Mouse (Mus musculus): ENCODE results near the gene Grid2. TPM values are rescaled to one million over a fixed set of nuclear protein-coding genes. Genes with fewer than 3 reads are reported as not detected.
"Not testable (repeated sequence)": the region's sequence is repeated elsewhere in the genome, so short reads cannot be mapped to it uniquely, and the experiment has no call there.

Grid2 gene
- not detected in 2 replicates for total RNA-seq (2015)
- total RNA-seq (2017), result not detected in 2 replicates

DNA sequence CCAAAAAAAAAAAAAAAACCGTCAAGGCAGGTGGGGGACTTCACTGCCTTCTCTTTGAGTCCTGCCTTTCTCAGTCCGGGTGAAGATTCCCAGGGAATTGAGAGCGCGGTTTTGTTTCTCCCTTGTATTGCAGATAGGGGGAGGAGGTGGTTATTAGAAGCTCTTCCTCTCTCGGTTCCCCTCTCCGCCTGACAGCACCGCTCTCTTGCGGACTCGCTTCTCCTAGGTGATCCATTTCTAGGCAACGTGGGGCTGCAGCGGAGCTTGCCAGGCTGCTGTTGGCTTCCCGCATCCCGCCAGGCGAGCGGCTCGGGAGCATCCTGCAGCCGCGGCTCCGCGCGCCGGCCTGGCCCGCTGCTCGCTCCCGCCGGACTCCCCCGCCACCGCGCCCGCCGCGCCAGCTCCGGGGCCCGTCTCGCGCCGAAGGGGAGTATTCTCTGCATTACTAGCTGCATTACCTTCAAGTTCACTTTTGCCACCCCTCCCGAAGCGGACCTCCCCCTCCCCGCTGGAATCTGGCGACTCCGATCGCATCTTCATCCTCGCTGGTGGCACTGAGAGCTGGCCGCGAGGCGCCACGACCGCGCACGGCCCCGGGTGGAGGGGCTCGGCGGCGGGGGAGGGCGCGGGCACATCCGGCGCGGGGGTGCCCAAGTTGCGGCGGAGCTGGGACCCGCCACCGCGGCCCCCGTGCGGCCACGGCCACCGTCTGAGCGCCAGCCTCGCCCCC is at the start of gene Grid2:
Grid2 (plus strand) TSS at position 51 of the 730 bp plus-strand sequence.
- ATAC-seq (replicated peaks; ENCODE audit: poor library complexity), result peak; percentile 14; the same call in 1 of the 2 replicates

DNA sequence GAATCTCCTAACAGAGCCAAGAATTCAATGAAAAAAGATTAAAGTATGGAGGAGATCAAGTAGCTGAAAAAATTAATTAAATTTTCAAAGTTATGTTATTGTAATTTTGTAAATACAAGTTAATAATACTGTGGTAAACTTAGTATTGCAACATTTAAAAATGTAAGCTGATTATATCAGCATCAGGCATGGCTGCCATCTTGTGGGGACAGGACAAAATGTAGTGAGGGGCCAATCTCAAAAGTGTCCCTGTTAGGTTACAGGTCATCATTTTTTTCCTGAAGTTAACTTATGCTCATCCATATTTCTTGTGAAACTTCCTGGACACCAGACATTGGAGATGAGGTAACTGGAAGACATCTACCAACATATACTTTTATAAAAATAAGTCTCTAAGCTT is 4.9 kb upstream of the Grid2 start:
- ATAC-seq (replicated peaks; ENCODE audit: poor library complexity), result no peak

DNA sequence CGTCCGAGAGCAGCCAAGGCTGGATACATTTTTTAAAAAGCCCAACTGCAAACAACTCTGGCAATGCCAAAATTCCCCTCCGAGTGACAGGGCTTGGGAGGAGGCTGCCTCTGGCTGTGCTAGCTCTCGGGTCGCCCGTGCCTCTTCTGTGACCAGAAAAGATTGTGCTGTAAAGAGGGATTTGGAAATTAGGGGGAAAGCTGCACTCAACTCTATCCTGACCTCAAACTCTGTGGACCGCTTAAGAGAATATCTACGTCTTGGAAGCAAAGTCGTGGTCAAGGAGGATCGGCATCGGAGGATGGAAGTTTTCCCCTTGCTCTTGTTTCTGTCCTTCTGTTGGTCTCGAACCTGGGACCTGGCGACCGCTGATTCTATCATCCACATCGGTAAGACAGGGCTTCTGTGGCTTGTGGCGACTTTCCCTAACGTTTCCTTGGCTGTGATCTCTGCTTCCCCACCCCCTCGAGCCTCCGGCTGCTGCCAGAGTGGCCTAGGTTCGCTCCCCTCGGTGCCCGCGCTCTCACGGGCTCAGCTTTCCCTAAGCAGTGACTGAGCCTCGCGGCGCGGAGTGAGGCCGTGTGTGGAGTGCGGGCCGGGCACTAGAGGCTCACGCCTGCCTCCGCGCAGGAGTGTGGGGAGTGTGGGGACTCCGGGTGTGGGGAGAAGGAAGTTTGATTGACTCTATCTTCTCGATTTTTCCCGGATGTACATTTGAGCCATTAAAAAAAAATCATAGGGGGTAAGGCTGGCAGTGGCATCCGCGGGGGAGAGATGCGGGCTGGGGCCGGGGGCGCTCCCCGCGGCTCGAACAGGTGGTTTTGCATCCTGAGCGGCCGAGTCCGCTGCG is 1.1 kb downstream of the Grid2 start:
- peak; percentile 26; the same call in 1 of the 2 replicates for ATAC-seq (replicated peaks; ENCODE audit: poor library complexity)

DNA sequence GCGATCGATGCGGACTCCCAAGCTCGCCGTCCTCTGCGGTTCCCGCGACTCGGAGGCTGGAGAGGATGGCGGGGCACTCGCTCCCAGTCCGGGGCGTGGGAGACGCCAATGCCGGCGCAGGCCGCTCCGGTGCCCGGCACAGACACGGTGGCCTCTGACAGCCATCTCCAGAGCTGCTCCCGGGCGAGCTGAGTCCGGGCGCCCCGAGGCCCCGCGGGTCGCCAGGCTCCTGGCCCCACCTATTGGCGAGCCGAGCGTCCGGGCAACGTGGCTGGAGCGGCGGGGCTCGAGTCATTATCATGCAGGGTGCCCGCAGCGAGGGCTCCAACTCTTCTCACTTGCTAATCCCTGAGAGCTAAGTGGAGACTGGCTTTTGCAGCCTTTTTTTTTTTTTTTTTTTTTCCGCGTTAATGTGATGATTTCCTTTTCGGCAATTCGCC is 1.8 kb downstream of the Grid2 start:
- ATAC-seq (replicated peaks; ENCODE audit: poor library complexity), result no peak

DNA sequence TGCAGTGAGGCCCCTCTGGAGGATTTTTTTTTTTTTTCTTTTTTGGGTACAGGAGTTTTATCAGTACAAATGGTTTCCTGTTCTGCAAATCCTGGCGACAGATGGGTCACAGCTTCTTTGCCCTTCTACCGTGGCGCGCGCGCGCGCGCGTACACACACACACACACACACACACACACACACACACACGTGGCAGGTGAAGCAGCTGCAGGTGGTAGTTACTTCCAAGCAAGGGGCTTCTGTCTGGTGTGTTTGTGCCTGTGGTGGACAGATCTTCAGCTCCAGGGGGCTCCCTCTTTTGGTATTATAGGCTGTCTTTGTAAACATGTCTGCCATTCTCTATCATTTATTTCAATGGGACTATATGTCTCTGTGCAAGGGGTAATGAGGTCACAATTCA is 2.2 kb downstream of the Grid2 start:
- ATAC-seq (replicated peaks; ENCODE audit: poor library complexity), result no peak

DNA sequence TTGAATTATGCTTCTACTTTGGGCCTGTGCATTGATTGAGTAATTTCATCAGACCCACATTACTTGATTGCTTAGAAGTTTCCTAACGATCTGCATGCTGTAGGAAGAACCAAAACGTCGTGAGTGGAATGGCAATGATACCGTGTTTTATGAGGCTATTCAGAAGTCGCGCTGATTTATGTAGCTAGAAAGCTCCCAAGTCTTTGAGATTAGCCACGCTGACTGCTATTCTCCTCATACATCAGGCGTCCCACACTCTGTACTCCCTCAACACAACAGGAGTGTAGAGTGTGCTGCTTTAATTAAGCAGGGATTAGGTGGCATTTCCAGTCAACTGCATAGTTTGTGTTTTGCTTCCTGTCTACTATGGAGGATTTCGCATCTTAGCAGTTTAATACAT is 4.1 kb downstream of the Grid2 start:
- ATAC-seq (replicated peaks; ENCODE audit: poor library complexity), result no peak

DNA sequence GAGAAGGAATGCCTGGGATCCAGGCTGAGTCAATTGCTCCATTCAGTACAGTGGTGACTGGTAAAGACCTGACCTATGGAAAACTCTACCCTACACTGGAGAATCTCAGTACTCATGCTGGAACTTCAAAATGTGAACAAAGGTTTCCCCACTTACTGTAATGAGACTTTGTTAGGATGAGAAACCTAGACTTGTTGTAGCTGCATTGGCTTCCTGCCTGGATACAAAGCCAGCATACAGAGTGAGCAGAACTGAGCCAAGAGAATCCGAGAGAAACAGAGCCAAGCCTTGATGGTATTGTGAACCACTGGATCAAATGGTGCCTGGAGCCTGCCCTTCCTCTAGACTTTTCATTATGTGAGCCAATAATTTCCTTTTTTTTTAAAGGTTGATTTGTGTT is 28.7 kb downstream of the Grid2 start:
- no peak for ATAC-seq (replicated peaks; ENCODE audit: poor library complexity)

DNA sequence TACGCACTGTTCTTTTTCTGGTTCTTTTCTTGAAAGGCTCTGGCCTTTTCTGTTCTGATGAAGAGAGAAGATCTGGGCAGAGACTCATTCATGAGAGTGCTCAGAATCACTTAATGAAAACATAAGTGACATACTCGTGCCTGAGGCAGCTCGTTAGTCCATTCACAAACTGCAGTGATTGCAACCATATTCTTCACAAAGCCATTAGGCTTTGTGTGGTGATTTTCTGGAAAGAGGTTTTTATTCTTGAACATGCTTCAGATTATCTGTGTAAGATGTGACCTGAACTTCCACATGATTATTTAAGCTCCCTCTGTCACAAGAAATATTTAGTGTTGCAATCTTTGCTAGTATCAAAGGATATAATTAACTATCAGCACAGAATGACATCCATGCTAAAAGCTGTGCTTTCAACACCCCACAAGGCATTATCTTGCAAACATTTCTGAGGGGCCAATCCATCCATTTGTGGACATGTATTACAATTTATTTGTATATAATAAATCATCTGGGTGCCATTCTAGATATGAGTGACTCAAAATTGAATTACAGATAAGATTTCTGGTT is 86.8 kb downstream of the Grid2 start:
- no peak for ATAC-seq (replicated peaks; ENCODE audit: poor library complexity)

DNA sequence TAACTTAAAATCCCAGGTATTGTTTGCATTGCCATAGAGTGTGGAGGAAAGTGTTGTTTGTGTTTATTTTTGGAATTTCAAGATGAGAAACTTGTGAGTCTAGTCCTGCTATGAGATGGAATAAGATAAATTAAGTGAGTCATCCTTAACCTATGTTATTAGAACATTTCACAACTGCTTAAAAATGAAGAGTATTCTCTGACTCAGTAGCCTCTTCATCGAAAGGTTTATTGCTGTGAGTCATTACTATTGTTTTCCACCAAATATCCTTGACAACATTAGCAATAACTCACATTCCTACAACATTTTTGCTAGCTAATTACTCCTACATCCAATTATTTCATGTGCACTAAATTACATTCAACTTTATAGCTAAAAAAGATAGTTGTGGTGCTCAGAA is 91.3 kb downstream of the Grid2 start:
- no peak for ATAC-seq (replicated peaks; ENCODE audit: poor library complexity)

DNA sequence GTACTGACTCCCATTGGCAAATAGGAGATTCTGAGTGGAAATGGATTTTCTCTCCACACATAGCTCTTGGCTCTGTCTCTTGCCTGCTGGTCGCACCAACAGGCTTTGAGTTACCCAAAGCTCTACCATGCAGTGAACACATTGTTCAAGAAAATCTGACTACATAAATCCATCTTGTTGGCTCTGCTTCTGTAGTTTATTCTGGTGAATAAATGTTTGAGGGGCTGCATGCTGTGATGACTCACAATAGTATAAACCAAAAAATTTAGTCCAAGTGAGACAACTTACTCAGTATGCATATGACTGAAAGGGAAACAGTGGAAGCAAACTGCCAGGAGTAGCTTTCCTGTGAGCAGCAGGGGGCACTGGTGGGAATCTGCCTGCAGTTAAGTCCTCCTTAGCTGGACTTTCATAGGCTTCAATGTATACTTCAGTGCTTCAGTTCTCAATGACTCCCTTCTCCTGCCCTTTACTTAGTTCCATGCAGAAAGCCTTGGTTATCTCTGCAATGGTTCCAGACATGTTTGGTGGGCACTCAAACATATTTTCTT is 125.5 kb downstream of the Grid2 start:
- ATAC-seq (replicated peaks; ENCODE audit: poor library complexity), result no peak

DNA sequence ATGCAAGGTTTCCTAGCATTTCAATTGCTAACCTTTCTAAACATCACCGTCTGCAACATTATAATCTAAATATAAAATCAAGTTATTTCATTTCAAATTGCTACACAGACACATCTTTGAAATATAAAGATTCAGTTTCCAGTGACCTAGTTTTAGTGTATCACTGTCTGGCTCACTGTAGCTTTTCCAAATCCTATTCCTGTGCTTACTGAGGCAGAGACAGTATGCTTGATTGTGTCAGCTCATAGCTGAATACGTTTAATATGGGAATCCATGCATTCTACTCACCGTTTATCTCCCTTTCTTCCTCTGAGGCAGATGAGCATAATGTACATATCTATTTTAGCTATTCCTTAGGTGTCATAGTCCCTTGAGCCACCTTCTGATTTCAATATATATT is 146.0 kb downstream of the Grid2 start:
- ATAC-seq (replicated peaks; ENCODE audit: poor library complexity), result no peak

DNA sequence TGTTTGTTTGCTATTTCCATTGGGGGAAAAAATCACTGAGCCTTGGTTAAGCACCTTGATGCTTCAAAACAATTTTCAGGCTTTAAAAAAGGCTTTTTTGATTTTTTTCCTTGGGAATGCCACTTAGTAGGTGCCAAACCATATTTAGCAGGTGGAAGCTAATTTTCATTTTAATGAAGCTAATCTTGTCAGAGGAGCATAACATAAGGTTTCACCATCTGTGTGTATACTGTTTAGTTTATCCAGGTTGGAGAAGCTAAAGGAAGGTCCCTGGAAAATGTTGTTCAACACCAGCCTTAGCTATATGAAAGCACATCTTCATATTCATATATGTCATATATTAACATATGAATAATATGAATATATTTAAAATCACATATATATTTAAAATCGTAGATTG is 161.9 kb downstream of the Grid2 start:
- ATAC-seq (replicated peaks; ENCODE audit: poor library complexity), result no peak

DNA sequence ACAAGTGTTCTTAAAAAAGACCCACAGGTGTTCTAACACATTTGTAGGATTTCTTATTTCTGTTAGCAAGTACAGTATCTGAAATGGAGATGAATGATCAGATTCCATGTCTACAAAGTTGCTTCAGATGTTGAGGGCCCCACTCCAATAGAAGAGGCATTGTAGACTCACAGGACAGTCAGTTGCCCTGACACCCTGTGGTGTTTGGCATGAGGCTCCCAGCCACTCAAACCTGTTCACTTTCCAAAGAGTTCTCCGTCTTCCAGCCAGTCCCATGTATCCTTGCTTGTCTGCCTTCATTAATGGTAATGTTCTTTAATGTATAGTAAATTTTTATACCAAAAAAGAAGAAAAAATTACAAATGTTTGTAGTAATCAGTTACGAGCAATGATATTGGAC is 177.1 kb downstream of the Grid2 start:
- no peak for ATAC-seq (replicated peaks; ENCODE audit: poor library complexity)

DNA sequence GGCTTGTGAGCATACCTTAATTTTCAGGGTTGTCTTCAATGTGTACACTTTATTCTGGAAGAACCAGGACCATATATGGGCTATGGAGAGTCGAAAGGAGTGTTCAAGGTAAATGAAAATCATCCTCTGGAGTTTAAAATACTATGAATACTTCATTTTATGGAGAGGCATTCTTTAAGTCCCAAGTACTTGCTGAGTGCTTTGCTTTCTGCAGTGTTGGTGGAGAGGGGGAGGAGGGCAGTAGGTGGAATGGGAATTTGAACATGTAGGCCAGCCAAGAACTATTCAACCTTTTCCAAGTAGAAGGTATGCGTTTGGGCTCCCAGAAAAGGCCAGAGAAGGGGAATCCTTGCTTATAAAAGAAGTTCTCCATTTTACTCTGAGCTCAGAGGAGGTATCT is 192.5 kb downstream of the Grid2 start:
- no peak for ATAC-seq (replicated peaks; ENCODE audit: poor library complexity)

DNA sequence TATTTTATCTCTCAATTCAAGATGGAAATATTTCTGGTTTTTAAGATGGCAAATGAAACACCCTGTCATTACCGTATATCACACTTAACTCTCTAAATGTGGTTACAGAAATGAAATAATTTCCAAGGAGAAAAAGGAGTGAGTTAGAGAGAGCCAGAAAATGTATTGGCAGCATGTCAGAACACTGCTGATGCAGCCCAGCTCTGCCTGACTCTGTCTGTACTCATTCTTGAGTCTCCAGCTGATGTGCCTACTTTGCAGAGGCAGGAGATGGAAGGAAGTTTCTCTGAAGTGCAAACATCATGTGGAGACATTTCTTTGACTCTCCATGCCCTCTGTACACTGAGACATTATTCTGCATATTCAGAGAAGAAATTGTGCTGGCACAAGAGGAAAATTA is 226.5 kb downstream of the Grid2 start:
- no peak for ATAC-seq (replicated peaks; ENCODE audit: poor library complexity)

DNA sequence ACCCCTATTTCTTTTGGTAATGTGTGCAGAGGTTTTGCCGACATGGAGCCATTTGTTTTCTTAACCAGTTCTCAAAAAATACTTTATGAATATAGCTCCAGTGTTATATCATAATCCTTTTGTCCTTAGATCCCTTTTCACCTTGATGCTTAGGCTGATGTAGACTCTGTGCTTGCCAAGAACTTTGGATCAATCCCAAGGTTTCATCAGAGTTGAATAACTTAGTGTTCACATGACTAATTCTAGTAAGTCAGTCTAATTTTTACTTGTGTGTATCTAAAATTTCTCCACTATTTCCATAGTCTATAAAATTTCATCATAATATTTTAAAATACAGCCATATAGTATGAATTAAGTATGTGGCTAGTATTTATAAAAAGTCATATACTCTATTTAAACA is 259.3 kb downstream of the Grid2 start:
- ATAC-seq (replicated peaks; ENCODE audit: poor library complexity), result no peak

DNA sequence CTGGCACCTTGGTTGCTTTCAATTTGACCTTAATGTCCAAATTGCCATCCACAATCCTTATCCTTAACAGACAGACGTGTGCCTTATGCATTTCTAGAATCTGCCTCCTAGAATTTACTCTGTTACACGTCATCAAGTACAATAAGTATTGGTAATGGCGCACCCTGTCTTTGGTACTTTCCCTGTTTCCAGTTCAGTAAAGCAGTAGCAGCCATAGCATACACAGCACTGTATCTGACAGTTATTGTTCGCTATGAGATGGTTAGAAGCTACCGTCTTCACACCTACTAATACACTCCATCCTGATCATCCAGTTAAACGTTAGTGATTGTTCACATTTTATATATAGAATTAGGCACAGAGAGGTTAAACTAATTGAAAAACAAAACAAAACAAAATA is 260.3 kb downstream of the Grid2 start:
- no peak for ATAC-seq (replicated peaks; ENCODE audit: poor library complexity)

DNA sequence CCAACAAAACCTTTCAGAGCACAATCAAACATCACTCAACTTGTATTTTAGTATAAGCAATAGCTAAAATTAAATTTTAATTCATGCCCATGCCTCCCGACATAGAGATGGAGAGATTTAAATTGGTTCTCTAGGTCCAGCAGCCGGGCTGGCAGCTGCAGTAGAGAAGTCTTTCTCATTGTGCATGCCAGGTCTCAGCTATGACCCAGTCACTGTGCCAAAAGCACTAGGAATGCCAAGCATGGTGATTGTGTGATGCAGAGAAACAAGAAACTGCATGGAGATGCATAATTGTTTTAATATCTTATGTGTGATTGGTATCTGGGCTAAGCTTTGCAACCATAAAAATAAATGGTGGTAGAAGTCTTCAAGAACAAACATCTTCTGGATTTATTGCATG is 276.1 kb downstream of the Grid2 start:
- ATAC-seq (replicated peaks; ENCODE audit: poor library complexity), result no peak

DNA sequence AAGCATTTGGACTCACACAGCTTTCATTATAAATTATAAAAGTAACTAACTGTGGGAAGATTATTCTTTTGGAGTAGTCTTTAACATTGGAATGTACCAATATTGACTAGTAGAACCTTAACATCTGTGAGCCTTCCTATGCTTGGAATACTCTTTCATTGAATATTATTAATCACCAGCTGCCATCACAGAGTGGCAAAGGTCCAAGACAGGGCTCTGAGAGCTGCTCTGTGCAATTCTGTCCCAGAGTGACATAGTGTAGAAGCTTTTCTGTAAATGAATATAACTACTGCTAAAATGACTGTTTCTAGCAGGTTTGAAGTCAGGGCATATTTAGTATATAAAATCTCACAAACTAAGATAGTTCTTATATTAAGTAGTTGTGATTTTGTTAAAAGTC is 277.2 kb downstream of the Grid2 start:
- ATAC-seq (replicated peaks; ENCODE audit: poor library complexity), result no peak

DNA sequence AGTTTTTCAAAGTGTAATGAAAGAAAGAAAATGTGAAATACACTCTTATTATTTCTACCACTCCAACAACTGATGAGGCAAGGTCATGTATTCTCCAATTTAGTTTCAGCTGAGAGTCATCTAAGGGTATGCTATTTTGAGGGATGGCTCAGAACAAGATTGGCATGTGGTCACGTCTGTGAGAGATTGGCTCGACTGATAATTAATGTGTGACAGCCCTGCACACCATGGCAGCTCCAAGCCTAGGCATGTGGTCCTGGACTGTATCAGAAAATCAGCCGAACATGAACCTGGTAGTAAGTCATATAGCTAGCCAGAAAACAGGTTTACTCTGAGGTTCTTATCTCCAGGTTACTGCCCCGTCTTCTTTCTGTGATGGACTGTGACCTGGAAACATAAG is 292.1 kb downstream of the Grid2 start:
- no peak for ATAC-seq (replicated peaks; ENCODE audit: poor library complexity)

DNA sequence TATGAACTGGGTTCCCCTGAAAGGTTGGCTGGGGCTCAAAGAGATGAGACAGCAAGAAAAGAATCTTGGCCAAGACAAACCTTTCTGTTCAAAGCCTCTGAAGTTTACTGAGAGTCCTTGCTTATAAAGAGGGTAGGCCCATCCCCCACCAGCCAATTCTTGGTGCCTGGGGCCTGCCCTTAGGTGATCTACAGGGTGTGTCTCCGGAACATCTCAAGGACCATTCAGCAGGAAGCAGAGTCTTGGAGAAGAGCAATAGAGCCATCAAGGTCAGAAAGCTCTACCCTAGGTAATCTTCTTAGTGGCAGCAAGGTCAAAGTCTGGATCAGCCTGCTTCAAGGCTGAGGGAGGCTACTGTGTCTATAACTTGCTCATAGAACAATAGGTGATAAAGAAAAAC is 313.1 kb downstream of the Grid2 start:
- not testable (repeated sequence) for ATAC-seq (replicated peaks; ENCODE audit: poor library complexity)

DNA sequence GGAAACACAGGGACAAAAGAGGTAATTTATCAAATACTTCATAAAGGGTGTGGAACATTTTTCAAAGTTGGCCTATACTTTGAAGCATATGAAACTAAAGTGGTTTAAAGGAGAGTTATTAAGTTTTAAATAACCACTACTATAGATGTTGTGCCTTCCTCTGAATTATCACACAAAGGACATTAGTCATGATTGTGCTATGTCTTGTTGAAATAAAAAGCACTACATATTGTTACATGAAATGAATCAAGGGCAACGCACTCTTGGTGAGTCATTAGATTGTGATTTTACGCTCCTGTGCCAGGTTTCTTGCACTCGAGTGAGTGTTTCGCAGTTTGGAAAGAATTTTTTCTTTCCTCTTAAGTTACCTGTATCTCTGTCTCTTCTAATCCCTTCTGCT is 335.0 kb downstream of the Grid2 start:
- no peak for ATAC-seq (replicated peaks; ENCODE audit: poor library complexity)

Measured in megakaryocyte progenitor cell, adult 5-6 weeks (primary cell).